Mouse (Mus musculus): Measurements from ENCODE around the gene Cs. TPM values are rescaled to one million over a fixed set of nuclear protein-coding genes. Genes with fewer than 3 reads are reported as not detected.

Cs gene
- polyA plus RNA-seq, 1 experiment from 2014 or later = 152 TPM

- H3K27ac ChIP-seq (replicated peaks) = no peak overlapping the region
- no peaks in the 10 kb centered on the region for H3K9me3 ChIP-seq (ENCODE audit: control insufficient read depth, low read length)
- DNase-seq (ENCODE audit: low spot score) = peak; percentile 78
- no peak for ATAC-seq (ENCODE audit: low FRiP score, low TSS enrichment)
- H3K9ac ChIP-seq (ENCODE audit: low read length) = no peak overlapping the region
- no peak overlapping the region for H3K4me2 ChIP-seq (replicated peaks; ENCODE audit: low read depth)
- peaks cover 3% of the 10 kb centered on the region; the same call in 1 of the 2 replicates for H3K4me1 ChIP-seq (replicated peaks; ENCODE audit: control insufficient read depth, insufficient read depth)
- no peaks in the 10 kb centered on the region for H3K36me3 ChIP-seq (ENCODE audit: control insufficient read depth, insufficient read depth, low read length)
- no peaks in the 10 kb centered on the region for H3K27me3 ChIP-seq (ENCODE audit: control insufficient read depth, insufficient read depth, low read length)
- TF ChIP-seq EP300 (optimal IDR thresholded peaks at IDR 0.05) (no peak), CTCF (IDR thresholded peaks at IDR 0.05; ENCODE audit: low read depth) (peak; percentile 91)
- no peak overlapping the region for H3K4me3 ChIP-seq (ENCODE audit: low read depth, low read length)
- WGBS = 2% methylated on average over 4 of the region's 4 CpGs
These were observed 2.0 kb upstream of the Cs start for GRCm38 (mm10) chr10:128335582-128335981.

- H3K27ac ChIP-seq (replicated peaks) = no peak overlapping the region
- no peaks in the 10 kb centered on the region for H3K36me3 ChIP-seq (ENCODE audit: control insufficient read depth, insufficient read depth, low read length)
- H3K9ac ChIP-seq (ENCODE audit: low read length) = no peak overlapping the region
- TF ChIP-seq CTCF (IDR thresholded peaks at IDR 0.05; ENCODE audit: low read depth) (no peak), EP300 (optimal IDR thresholded peaks at IDR 0.05) (no peak)
- H3K4me1 ChIP-seq (replicated peaks; ENCODE audit: control insufficient read depth, insufficient read depth) = peaks cover 3% of the 10 kb centered on the region; the same call in 1 of the 2 replicates
- ATAC-seq (ENCODE audit: low FRiP score, low TSS enrichment) (no peak), DNase-seq (ENCODE audit: low spot score) (no peak)
- no peak overlapping the region for H3K4me2 ChIP-seq (replicated peaks; ENCODE audit: low read depth)
- no peaks in the 10 kb centered on the region for H3K9me3 ChIP-seq (ENCODE audit: control insufficient read depth, low read length)
- WGBS = 89% methylated on average over 3 of the region's 3 CpGs
- no peak overlapping the region for H3K4me3 ChIP-seq (ENCODE audit: low read depth, low read length)
- H3K27me3 ChIP-seq (ENCODE audit: control insufficient read depth, insufficient read depth, low read length) = no peaks in the 10 kb centered on the region
These were observed 1.3 kb upstream of the Cs start for GRCm38 (mm10) chr10:128336195-128336594.

GRCm38 (mm10) chr10:128336597-128336996 lies 937 bp upstream of the Cs start:
- Histone ChIP-seq H3K9me3 (ENCODE audit: control insufficient read depth, low read length) (no peaks in the 10 kb centered on the region), H3K9ac (ENCODE audit: low read length) (no peak overlapping the region; the same call in 1 of the 2 replicates), H3K36me3 (ENCODE audit: control insufficient read depth, insufficient read depth, low read length) (no peaks in the 10 kb centered on the region), H3K4me3 (ENCODE audit: low read depth, low read length) (no peak overlapping the region), H3K4me1 (replicated peaks; ENCODE audit: control insufficient read depth, insufficient read depth) (peaks cover 3% of the 10 kb centered on the region; the same call in 1 of the 2 replicates), H3K27me3 (ENCODE audit: control insufficient read depth, insufficient read depth, low read length) (no peaks in the 10 kb centered on the region), H3K27ac (replicated peaks) (peak overlapping the region; percentile 97; the same call in 1 of the 2 replicates), H3K4me2 (replicated peaks; ENCODE audit: low read depth) (no peak overlapping the region; the same call in 1 of the 2 replicates)
- no peak for ATAC-seq (ENCODE audit: low FRiP score, low TSS enrichment)
- TF ChIP-seq EP300 (optimal IDR thresholded peaks at IDR 0.05) (no peak), CTCF (IDR thresholded peaks at IDR 0.05; ENCODE audit: low read depth) (no peak)
- WGBS = 74% methylated on average over 3 of the region's 3 CpGs
- DNase-seq (ENCODE audit: low spot score) = no peak

GRCm38 (mm10) chr10:128338415-128338814 lies 881 bp downstream of the Cs start:
- DNase-seq (ENCODE audit: low spot score) (no peak), ATAC-seq (ENCODE audit: low FRiP score, low TSS enrichment) (peak; percentile 43)
- H3K9ac ChIP-seq (ENCODE audit: low read length) = peak overlapping the region; percentile 89
- H3K4me1 ChIP-seq (replicated peaks; ENCODE audit: control insufficient read depth, insufficient read depth) = peaks cover 3% of the 10 kb centered on the region; the same call in 1 of the 2 replicates
- peak overlapping the region; percentile 84 for H3K4me3 ChIP-seq (ENCODE audit: low read depth, low read length)
- 11% methylated on average over 5 of the region's 5 CpGs for WGBS
- peak overlapping the region; percentile 85 for H3K4me2 ChIP-seq (replicated peaks; ENCODE audit: low read depth)
- H3K27ac ChIP-seq (replicated peaks) = peak overlapping the region; percentile 97
- H3K36me3 ChIP-seq (ENCODE audit: control insufficient read depth, insufficient read depth, low read length) = no peaks in the 10 kb centered on the region
- no peaks in the 10 kb centered on the region for H3K9me3 ChIP-seq (ENCODE audit: control insufficient read depth, low read length)
- no peak for TF ChIP-seq CTCF (IDR thresholded peaks at IDR 0.05; ENCODE audit: low read depth)
- TF ChIP-seq EP300 (optimal IDR thresholded peaks at IDR 0.05) = no peak
- no peaks in the 10 kb centered on the region for H3K27me3 ChIP-seq (ENCODE audit: control insufficient read depth, insufficient read depth, low read length)

- peak overlapping the region; percentile 89; the same call in 1 of the 2 replicates for H3K9ac ChIP-seq (ENCODE audit: low read length)
- 44% methylated on average over 2 of the region's 2 CpGs for WGBS
- peak overlapping the region; percentile 84 for H3K4me3 ChIP-seq (ENCODE audit: low read depth, low read length)
- H3K27me3 ChIP-seq (ENCODE audit: control insufficient read depth, insufficient read depth, low read length) = no peaks in the 10 kb centered on the region
- no peaks in the 10 kb centered on the region for H3K36me3 ChIP-seq (ENCODE audit: control insufficient read depth, insufficient read depth, low read length)
- H3K27ac ChIP-seq (replicated peaks) = peak overlapping the region; percentile 97; the same call in 1 of the 2 replicates
- peak overlapping the region; percentile 85 for H3K4me2 ChIP-seq (replicated peaks; ENCODE audit: low read depth)
- no peaks in the 10 kb centered on the region for H3K9me3 ChIP-seq (ENCODE audit: control insufficient read depth, low read length)
- TF ChIP-seq CTCF (IDR thresholded peaks at IDR 0.05; ENCODE audit: low read depth) (no peak), EP300 (optimal IDR thresholded peaks at IDR 0.05) (no peak)
- peaks cover 3% of the 10 kb centered on the region; the same call in 1 of the 2 replicates for H3K4me1 ChIP-seq (replicated peaks; ENCODE audit: control insufficient read depth, insufficient read depth)
- ATAC-seq (ENCODE audit: low FRiP score, low TSS enrichment) (no peak), DNase-seq (ENCODE audit: low spot score) (no peak)
These were observed 1.4 kb downstream of the Cs start for GRCm38 (mm10) chr10:128338948-128339347.

- WGBS = 80% methylated on average over 2 of the region's 2 CpGs
- H3K36me3 ChIP-seq (ENCODE audit: control insufficient read depth, insufficient read depth, low read length) = no peaks in the 10 kb centered on the region
- no peaks in the 10 kb centered on the region for H3K27me3 ChIP-seq (ENCODE audit: control insufficient read depth, insufficient read depth, low read length)
- peak; percentile 64 for TF ChIP-seq CTCF (IDR thresholded peaks at IDR 0.05; ENCODE audit: low read depth)
- no peak for TF ChIP-seq EP300 (optimal IDR thresholded peaks at IDR 0.05)
- H3K9me3 ChIP-seq (ENCODE audit: control insufficient read depth, low read length) = no peaks in the 10 kb centered on the region
- peaks cover 3% of the 10 kb centered on the region; the same call in 1 of the 2 replicates for H3K4me1 ChIP-seq (replicated peaks; ENCODE audit: control insufficient read depth, insufficient read depth)
- H3K4me3 ChIP-seq (ENCODE audit: low read depth, low read length) = no peak overlapping the region
- DNase-seq (ENCODE audit: low spot score) (no peak), ATAC-seq (ENCODE audit: low FRiP score, low TSS enrichment) (no peak)
- no peak overlapping the region for H3K27ac ChIP-seq (replicated peaks)
- H3K9ac ChIP-seq (ENCODE audit: low read length) = peak overlapping the region; percentile 18; the same call in 1 of the 2 replicates
- no peak overlapping the region for H3K4me2 ChIP-seq (replicated peaks; ENCODE audit: low read depth)
These were observed 2.7 kb downstream of the Cs start for GRCm38 (mm10) chr10:128340257-128340656.
